Mouse (Mus musculus) lung, embryonic 14.5 days (tissue): ENCODE data around the gene Gm8897. TPM values are rescaled to one million over a fixed set of nuclear protein-coding genes. Genes with fewer than 3 reads are reported as not detected.
"Not testable (repeated sequence)": the region's sequence is repeated elsewhere in the genome, so short reads cannot be mapped to it uniquely, and the experiment has no call there.

ENCODE experiments used
- ATAC-seq: fragments of 200-750 bp; cut with Nextera tagmentation; 2 replicates; pipeline ENCODE4 v1.8.0; 2017; ENCODE audit warnings: mild to moderate bottlenecking, moderate TSS enrichment, moderate library complexity; ENCODE audit not compliant: insufficient read depth
- DNase-seq: peaks from one replicate; pipeline ENCODE4 v3.0.0-alpha.2; 2015
- H3K27ac ChIP-seq: fragments of 300-500 bp; sonication (generic); 2 replicates; pipeline ENCODE4 v1.5.1; 2014; ENCODE audit warnings: low read depth, mild to moderate bottlenecking, moderate library complexity
- H3K27me3 ChIP-seq: fragments of 300-500 bp; sonication (generic); 2 replicates; pipeline ENCODE4 v1.6.1; 2014; ENCODE audit warnings: low read length, control low read depth; ENCODE audit not compliant: insufficient read depth
- H3K36me3 ChIP-seq: fragments of 300-500 bp; sonication (generic); 2 replicates; pipeline ENCODE4 v1.6.1; 2014; ENCODE audit warnings: control low read depth; ENCODE audit not compliant: insufficient read depth
- H3K4me1 ChIP-seq: fragments of 300-500 bp; sonication (generic); 2 replicates; pipeline ENCODE4 v1.6.1; 2014; ENCODE audit warnings: antibody characterized with exemption, control low read depth; ENCODE audit not compliant: insufficient read depth
- H3K4me2 ChIP-seq: fragments of 300-500 bp; sonication (generic); 2 replicates; pipeline ENCODE4 v1.6.1; 2014; ENCODE audit warnings: mild to moderate bottlenecking
- H3K4me3 ChIP-seq: fragments of 300-500 bp; sonication (generic); 2 replicates; pipeline ENCODE4 v1.5.1; 2014; ENCODE audit warnings: low read depth, low read length
- H3K9ac ChIP-seq: fragments of 300-500 bp; sonication (generic); 2 replicates; pipeline ENCODE4 v1.6.1; 2014
- H3K9me3 ChIP-seq: fragments of 300-500 bp; sonication (generic); 2 replicates; pipeline ENCODE4 v1.6.1; 2016; ENCODE audit warnings: low read depth, low read length, control low read depth
- WGBS: fragments of 180-500 bp; shearing (Covaris S2); extraction: QIAGEN DNeasy Blood & Tissue Kit; methylation state at CpG from one replicate; pipeline ENCODE4 v1.1.7; 2014; 5-methylcytosine and 5-hydroxymethylcytosine counted together
- polyA plus RNA-seq: library from polyadenylated mRNA; unstranded; fragments of >200 nt; fragmentation: Nextera tagmentation; extraction: Ambion mirVana; gene quantifications from 2 replicates; pipeline ENCODE4 v1.2.1, GENCODE M21; 2014

The Gm8897 gene
- polyA plus RNA-seq = not detected in 2 replicates

DNA sequence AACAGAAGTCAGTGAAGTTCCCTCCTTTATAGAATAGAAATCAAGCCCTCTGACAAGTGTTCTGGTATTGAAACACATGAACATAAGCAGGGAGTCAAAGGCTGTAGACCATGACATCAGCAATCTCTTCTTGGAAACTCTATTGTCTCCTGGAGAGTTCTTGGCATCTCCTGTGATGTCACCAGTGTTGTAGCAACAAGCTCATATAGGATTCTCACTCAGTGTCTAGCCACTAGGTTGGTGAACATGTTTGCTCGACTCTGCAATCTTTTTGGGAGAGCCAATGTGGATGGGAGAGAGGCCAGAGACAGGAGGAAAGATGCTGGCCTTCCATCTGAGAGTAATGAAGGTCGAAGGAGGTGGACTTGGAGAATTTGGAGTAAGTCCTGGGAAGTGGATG lies at the start of gene Gm8897:
Gene Gm8897, plus strand, starts transcription at position 301 of the 400 bp plus-strand sequence.
- not testable (repeated sequence) for H3K27ac ChIP-seq, H3K9ac ChIP-seq, H3K9me3 ChIP-seq, H3K4me2 ChIP-seq, H3K36me3 ChIP-seq, H3K27me3 ChIP-seq, ATAC-seq, H3K4me1 ChIP-seq, DNase-seq, H3K4me3 ChIP-seq
- 45% methylated on average over 2 of the region's 2 CpGs for WGBS

GRCm38 (mm10) chr5:11416691-11417090 lies 473 bp downstream of the Gm8897 start:
- not testable (repeated sequence) for H3K9ac ChIP-seq, H3K9me3 ChIP-seq, H3K36me3 ChIP-seq, H3K4me3 ChIP-seq, H3K4me1 ChIP-seq, H3K27ac ChIP-seq, H3K4me2 ChIP-seq, ATAC-seq, DNase-seq, H3K27me3 ChIP-seq
- WGBS = 36% methylated on average over 1 of the region's 1 CpGs

Other genes starting within 250 kb of the Gm8897 start
- gene Gm5861, start 233.3 kb upstream of the Gm8897 start, polyA plus RNA-seq = not detected in 2 replicates
- not detected in 2 replicates for gene Gm8890, start 160.4 kb upstream of the Gm8897 start, polyA plus RNA-seq
- gene Speer1, start 74.9 kb upstream of the Gm8897 start, polyA plus RNA-seq = not detected in 2 replicates
- not detected in 2 replicates for gene Gm8906, start 86.3 kb downstream of the Gm8897 start, polyA plus RNA-seq
- gene Gm6460, start 178.5 kb downstream of the Gm8897 start, polyA plus RNA-seq = not detected in 2 replicates